Mouse (Mus musculus) MEL (cell line): ENCODE data around the gene Usp22. TPM values are rescaled to one million over a fixed set of nuclear protein-coding genes. Genes with fewer than 3 reads are reported as not detected.
A peak's percentile ranks its signal among the peaks of the same experiment; 100 is the strongest.

ENCODE experiments used
- DNase-seq: peaks from one replicate; pipeline ENCODE4 v3.0.0; 2011; ENCODE audit warnings: low read depth, low spot score
- H3K27ac ChIP-seq: 2 replicates; pipeline ENCODE4 v1.5.1; 2012; ENCODE audit warnings: low read depth, mild to moderate bottlenecking, control low read depth, low read length, moderate library complexity; ENCODE audit not compliant: control insufficient read depth
- H3K27me3 ChIP-seq, 2 experiments: fragments of 150-350 bp in 1 of 2; sonication (generic) in 1 of 2; 2 replicates each; pipeline ENCODE4 v1.6.1; 2012; ENCODE audit warnings: low read length in 2 of 2, mild to moderate bottlenecking in 2 of 2, improper control_type of control experiment in 1 of 2, moderate library complexity in 1 of 2; ENCODE audit not compliant: insufficient read depth in 2 of 2, control insufficient read depth in 1 of 2
- H3K36me3 ChIP-seq, 2 experiments: 2 replicates each; pipeline ENCODE4 v1.6.1; 2012 to 2014; ENCODE audit warnings: low read length in 2 of 2, improper control_type of control experiment in 1 of 2, inconsistent platforms in 1 of 2, mild to moderate bottlenecking in 1 of 2; ENCODE audit not compliant: insufficient read depth in 2 of 2, control insufficient read depth in 1 of 2
- H3K4me1 ChIP-seq, 2 experiments: fragments of 150-350 bp in 1 of 2; sonication (generic) in 1 of 2; 2 replicates each; pipeline ENCODE4 v1.6.1; 2012; ENCODE audit warnings: low read length in 2 of 2, improper control_type of control experiment in 1 of 2, mild to moderate bottlenecking in 1 of 2; ENCODE audit not compliant: insufficient read depth in 2 of 2, control insufficient read depth in 1 of 2
- H3K4me3 ChIP-seq, 2 experiments: fragments of 150-350 bp in 1 of 2; sonication (generic) in 1 of 2; 2 replicates each; pipeline ENCODE4 v1.5.1; 2012; ENCODE audit warnings: low read depth in 2 of 2, low read length in 2 of 2, mild to moderate bottlenecking in 2 of 2, moderate library complexity in 2 of 2, control low read depth in 1 of 2, improper control_type of control experiment in 1 of 2; ENCODE audit not compliant: control insufficient read depth in 1 of 2, insufficient read depth in 1 of 2
- H3K79me2 ChIP-seq: 2 replicates; pipeline ENCODE4 v1.6.1; 2012; ENCODE audit warnings: mild to moderate bottlenecking, low read length, moderate library complexity; ENCODE audit not compliant: control insufficient read depth, poor library complexity, insufficient read depth
- H3K9ac ChIP-seq: 2 replicates; pipeline ENCODE4 v1.6.1; 2012; ENCODE audit warnings: low read depth, mild to moderate bottlenecking, control low read depth, low read length, moderate library complexity; ENCODE audit not compliant: control insufficient read depth, poor library complexity, severe bottlenecking
- H3K9me3 ChIP-seq: fragments of 150-350 bp; sonication (generic); replicated peaks from 2 replicates; pipeline ENCODE4 v1.6.1; 2012; ENCODE audit warnings: mild to moderate bottlenecking, low read length, improper control_type of control experiment, moderate library complexity; ENCODE audit not compliant: insufficient read depth
- BHLHE40 ChIP-seq: IDR thresholded peaks from 2 replicates; pipeline ENCODE4 v1.6.1; 2012; ENCODE audit warnings: low read depth, mild to moderate bottlenecking, inconsistent platforms, low read length, improper control_type of control experiment, borderline replicate concordance
- CHD1 ChIP-seq: IDR thresholded peaks from 2 replicates; pipeline ENCODE4 v1.6.1; 2012; ENCODE audit warnings: low read depth, mild to moderate bottlenecking, inconsistent platforms, low read length, improper control_type of control experiment
- CHD2 ChIP-seq: IDR thresholded peaks from 2 replicates; pipeline ENCODE4 v1.6.1; 2011; ENCODE audit warnings: low read length, improper control_type of control experiment
- CTCF ChIP-seq, 3 experiments: IDR thresholded peaks in 2 of 3; conservative IDR thresholded peaks in 1 of 3; 2 replicates each; pipeline ENCODE4 v1.5.1; 2011 to 2012; ENCODE audit warnings: low read length in 3 of 3, low read depth in 2 of 3, mild to moderate bottlenecking in 2 of 3, improper control_type of control experiment in 1 of 3, inconsistent platforms in 1 of 3, mixed read lengths in 1 of 3, moderate library complexity in 1 of 3; ENCODE audit not compliant: control insufficient read depth in 1 of 3, insufficient read depth in 1 of 3, poor library complexity in 1 of 3, severe bottlenecking in 1 of 3
- HCFC1 ChIP-seq: IDR thresholded peaks from 2 replicates; pipeline ENCODE4 v1.6.1; 2012; ENCODE audit warnings: low read depth, mild to moderate bottlenecking, inconsistent platforms, low read length, improper control_type of control experiment, moderate library complexity
- JUND ChIP-seq: IDR thresholded peaks from 2 replicates; pipeline ENCODE4 v1.6.1; 2011; ENCODE audit warnings: low read depth, mild to moderate bottlenecking, improper control_type of control experiment, low read length
- POLR2AphosphoS2 ChIP-seq: IDR thresholded peaks from 2 replicates; pipeline ENCODE4 v1.6.1; 2011; ENCODE audit warnings: low read length, improper control_type of control experiment
- SMC3 ChIP-seq: IDR thresholded peaks from 2 replicates; pipeline ENCODE4 v1.6.1; 2011; ENCODE audit warnings: low read depth, low read length, improper control_type of control experiment
- TBP ChIP-seq: IDR thresholded peaks from 2 replicates; pipeline ENCODE4 v1.8.0; 2011; ENCODE audit warnings: low read depth, low read length, improper control_type of control experiment
- USF2 ChIP-seq, 2 experiments: IDR thresholded peaks; 2 replicates each; pipeline ENCODE4 v1.6.1; 2011 to 2012; ENCODE audit warnings: improper control_type of control experiment in 2 of 2, low read length in 2 of 2, borderline replicate concordance in 1 of 2, inconsistent platforms in 1 of 2, low read depth in 1 of 2, mild to moderate bottlenecking in 1 of 2; ENCODE audit not compliant: insufficient read depth in 1 of 2
- ZKSCAN1 ChIP-seq: IDR thresholded peaks from 2 replicates; pipeline ENCODE4 v1.6.1; 2012; ENCODE audit warnings: low read depth, mild to moderate bottlenecking, inconsistent platforms, low read length, improper control_type of control experiment, moderate library complexity
- ZMIZ1 ChIP-seq: IDR thresholded peaks from 2 replicates; pipeline ENCODE4 v1.6.1; 2012; ENCODE audit warnings: low read depth, mild to moderate bottlenecking, inconsistent platforms, low read length, improper control_type of control experiment, moderate library complexity
- polyA plus RNA-seq, 2 experiments: library from polyadenylated mRNA; stranded (reverse) in 1 of 2; unstranded in 1 of 2; fragments of >175 nt in 1 of 2; fragments of >200 nt in 1 of 2; gene quantifications; 2 replicates each; pipeline versions ENCODE4 v1.2.1 to v1.2.4; 2012; ENCODE audit warnings: low replicate concordance in 2 of 2, low read depth in 1 of 2; ENCODE audit not compliant: insufficient read length in 2 of 2, insufficient read depth in 1 of 2, missing spikeins in 1 of 2
- total RNA-seq: library from RNA; depleted of rRNA; stranded (reverse); fragments of 300-350 nt; gene quantifications from 2 replicates; pipeline ENCODE4 v1.2.3, GENCODE M21; 2012

The Usp22 gene
- total and polyA plus RNA-seq, 3 experiments = 36.5 to 646 (median 36.9) TPM

GRCm38 (mm10) chr11:61222971-61223745 is 48.3 kb upstream of the Usp22 start (continued):
- TF ChIP-seq BHLHE40 = 0 out of 2 replicates have a peak, but pooled peaks have one; percentile 12
- no peak for TF ChIP-seq ZKSCAN1
- no peak for TF ChIP-seq HCFC1

GRCm38 (mm10) chr11:61222007-61222406 is 47.2 kb upstream of the Usp22 start:
- TF ChIP-seq ZKSCAN1 (no peak), ZMIZ1 (no peak), TBP (no peak), HCFC1 (no peak), CHD1 (no peak), USF2 (IDR thresholded peaks at IDR 0.05; ENCODE audit: borderline replicate concordance in 1 of 2, insufficient read depth in 1 of 2, low read depth in 1 of 2, low read length in 2 of 2) (no peak), JUND (no peak), CHD2 (no peak)
- no peak for DNase-seq
- no peaks in the 10 kb centered on the region for H3K9me3 ChIP-seq
- peaks cover 10 to 11% of the 10 kb centered on the region in 2 experiments for H3K4me1 ChIP-seq
- H3K27ac ChIP-seq = no peak overlapping the region
- no peak overlapping the region for H3K9ac ChIP-seq
- H3K79me2 ChIP-seq = no peaks in the 10 kb centered on the region
- no peaks in the 10 kb centered on the region; a peak in 1 of 4 replicates for H3K27me3 ChIP-seq
- no peak overlapping the region for H3K4me3 ChIP-seq
- peaks cover 0 to 8% of the 10 kb centered on the region in 2 experiments; a peak in 2 of 4 replicates for H3K36me3 ChIP-seq

- Histone ChIP-seq H3K27ac (no peak overlapping the region), H3K4me1 (peaks cover 10 to 11% of the 10 kb centered on the region in 2 experiments), H3K36me3 (peaks cover 0 to 8% of the 10 kb centered on the region in 2 experiments; a peak in 2 of 4 replicates), H3K9ac (no peak overlapping the region), H3K79me2 (no peaks in the 10 kb centered on the region), H3K9me3 (no peaks in the 10 kb centered on the region), H3K4me3 (no peak overlapping the region), H3K27me3 (no peaks in the 10 kb centered on the region; a peak in 1 of 4 replicates)
- TF ChIP-seq SMC3 (peak; percentile 43), CTCF (IDR thresholded peaks at IDR 0.05 in 2 of 3, conservative IDR thresholded peaks at IDR 0.05 in 1 of 3; ENCODE audit: control insufficient read depth in 1 of 3, insufficient read depth in 1 of 3, low read depth in 2 of 3, low read length in 3 of 3, poor library complexity in 1 of 3, severe bottlenecking in 1 of 3) (peak in 2 of 3 experiments; percentile 9 to 44; a peak in 2 of 6 replicates), POLR2AphosphoS2 (no peak)
- peak; percentile 35 for DNase-seq
Observed at GRCm38 (mm10) chr11:61220156-61220881, 45.5 kb upstream of the Usp22 start.
